ENCODE assay signal across 8 mouse cellular contexts in genomic region chr15:86005691-86006525, GRCm38 (mm10). TPM values are rescaled to one million over a fixed set of nuclear protein-coding genes. Genes with fewer than 3 reads are reported as not detected.
DNase-seq lines count a peak whose midpoint lies in the region; ATAC-seq lines count a peak whose summit lies in the region.

No protein-coding gene starts in this region.

- no peak overlapping the region for H3K4me3 ChIP-seq in heart, embryonic 16.5 days (ENCODE audit: low read length)

- 0 out of 2 replicates have a peak overlapping the region, but pooled peaks have one; percentile 13 for H3K9ac ChIP-seq in heart, embryonic 16.5 days (ENCODE audit: low read length)

- H3K9me3 ChIP-seq in heart, embryonic 16.5 days (replicated peaks; ENCODE audit: control insufficient read depth, low read length), result no peaks in the 10 kb centered on the region

- DNase-seq in cerebellum, adult 11-12 months, result peak; percentile 67
- peak; percentile 86 for DNase-seq in embryo, embryonic 9.5 days (ENCODE audit: extremely low spot score)
- peak; percentile 81 for DNase-seq in neural tube, embryonic 10.5 days (ENCODE audit: extremely low spot score, low spot score)
- no peak for DNase-seq in layer of hippocampus, postnatal 10 days (ENCODE audit: low spot score in 2 of 2)
- no peak for DNase-seq in adrenal gland, postnatal 10 days
- no peak for DNase-seq in left cerebral cortex, postnatal 25 days (ENCODE audit: low spot score in 2 of 2)

- peaks cover 38% of the 10 kb centered on the region for H3K4me1 ChIP-seq in heart, embryonic 16.5 days (ENCODE audit: control insufficient read depth, insufficient read depth, low read length)

- peak; percentile 64; the same call in 1 of the 2 replicates for ATAC-seq in heart, embryonic 16.5 days (replicated peaks; ENCODE audit: extremely low read depth, insufficient read depth, low FRiP score)
- no peak for ATAC-seq in CD4-positive, CD25-positive, alpha-beta regulatory T cell, adult 4 months

- intact Hi-C loops in left cerebral cortex, postnatal 25 days (cut with DNase I), result no loop called here

- H3K36me3 ChIP-seq in heart, embryonic 16.5 days (ENCODE audit: control insufficient read depth, insufficient read depth), result no peaks in the 10 kb centered on the region

- H3K4me2 ChIP-seq in heart, embryonic 16.5 days (ENCODE audit: low read depth, low read length), result peak overlapping the region; percentile 5; the same call in 1 of the 2 replicates

- H3K27ac ChIP-seq in heart, embryonic 16.5 days (ENCODE audit: low read length), result peak overlapping the region; percentile 87

- H3K27me3 ChIP-seq in heart, embryonic 16.5 days (ENCODE audit: control insufficient read depth, insufficient read depth, low read length), result no peaks in the 10 kb centered on the region

- WGBS in heart, embryonic 16.5 days, result 25% methylated on average over 11 of the region's 11 CpGs

RNA-seq across cellular contexts. Expression of gene Celsr1, which starts 27.7 kb away (rescaled TPM):
- polyA plus RNA-seq in heart, embryonic 16.5 days (2015; fragmentation: Nextera tagmentation; extraction: Ambion mirVana), result 1.7 TPM in 2 replicates
- total RNA-seq in layer of hippocampus, postnatal 10 days (2021), result 1 to 10 TPM; 6.7 to 7.4 TPM
- total RNA-seq in adrenal gland, postnatal 10 days (2021), result 1 to 10 TPM; 4.4 to 6.5 TPM
- polyA plus RNA-seq in CD4-positive, CD25-positive, alpha-beta regulatory T cell, adult 4 months (2017; shearing (Covaris generic)), result 1 to 10 TPM; 3.3 to 3.8 TPM
- total RNA-seq in left cerebral cortex, postnatal 25 days (2021), result 1 to 10 TPM; 3.1 to 3.9 TPM

RNA-seq across cellular contexts. Expression of gene Gramd4, which starts 51.6 kb away (rescaled TPM):
- 18.7 and 22.2 TPM in 2 replicates for polyA plus RNA-seq in heart, embryonic 16.5 days (2015; fragmentation: Nextera tagmentation; extraction: Ambion mirVana)
- total RNA-seq in layer of hippocampus, postnatal 10 days (2021), result 10 to 100 TPM; 35.3 to 40.2 TPM
- total RNA-seq in adrenal gland, postnatal 10 days (2021), result 10 to 100 TPM; 13.9 to 22.1 TPM
- polyA plus RNA-seq in CD4-positive, CD25-positive, alpha-beta regulatory T cell, adult 4 months (2017; shearing (Covaris generic)), result 10 to 100 TPM; 25.3 to 25.7 TPM
- 10 to 100 TPM; 42.0 to 47.6 TPM for total RNA-seq in left cerebral cortex, postnatal 25 days (2021)

Comparison
In these comparisons a context has a peak if more than half of its experiments do, and no peak if none do; other contexts are left out.
1. DNase-seq: peak in cerebellum, adult 11-12 months (single experiment), embryo, embryonic 9.5 days (single experiment) and neural tube, embryonic 10.5 days (single experiment); none in layer of hippocampus, postnatal 10 days (0 of 2), adrenal gland, postnatal 10 days (single experiment) and left cerebral cortex, postnatal 25 days (0 of 2).